Mouse (Mus musculus) forebrain, embryonic 15.5 days (tissue): ENCODE data around the gene Kif1a. TPM values are rescaled to one million over a fixed set of nuclear protein-coding genes. Genes with fewer than 3 reads are reported as not detected.
"Not testable (repeated sequence)": the region's sequence is repeated elsewhere in the genome, so short reads cannot be mapped to it uniquely, and the experiment has no call there.

ENCODE experiments used
- ATAC-seq: fragments of 200-750 bp; cut with Nextera tagmentation; replicated peaks from 2 replicates; pipeline ENCODE4 v1.8.0; 2017; ENCODE audit warnings: mild to moderate bottlenecking, moderate TSS enrichment, moderate library complexity
- H3K27ac ChIP-seq: fragments of 300-500 bp; sonication (generic); replicated peaks from 2 replicates; pipeline ENCODE4 v1.5.1; 2015; ENCODE audit warnings: mild to moderate bottlenecking, inconsistent platforms
- H3K27me3 ChIP-seq: fragments of 300-500 bp; sonication (generic); 2 replicates; pipeline ENCODE4 v1.6.1; 2015; ENCODE audit warnings: inconsistent platforms
- H3K36me3 ChIP-seq: fragments of 300-500 bp; sonication (generic); 2 replicates; pipeline ENCODE4 v1.6.1; 2015; ENCODE audit warnings: mild to moderate bottlenecking, inconsistent platforms
- H3K4me1 ChIP-seq: fragments of 300-500 bp; sonication (generic); 2 replicates; pipeline ENCODE4 v1.6.1; 2015; ENCODE audit warnings: inconsistent platforms
- H3K4me2 ChIP-seq: fragments of 300-500 bp; sonication (generic); replicated peaks from 2 replicates; pipeline ENCODE4 v1.6.1; 2015; ENCODE audit warnings: mild to moderate bottlenecking, inconsistent platforms
- H3K4me3 ChIP-seq: fragments of 300-500 bp; sonication (generic); 2 replicates; pipeline ENCODE4 v1.5.1; 2015; ENCODE audit warnings: mild to moderate bottlenecking, inconsistent platforms
- H3K9ac ChIP-seq: fragments of 300-500 bp; sonication (generic); replicated peaks from 2 replicates; pipeline ENCODE4 v1.6.1; 2015; ENCODE audit warnings: mild to moderate bottlenecking, inconsistent platforms
- H3K9me3 ChIP-seq: fragments of 300-500 bp; sonication (generic); 2 replicates; pipeline ENCODE4 v1.6.1; 2016; ENCODE audit warnings: inconsistent platforms
- WGBS: fragments of 180-500 bp; shearing (Covaris S2); methylation state at CpG from one replicate; pipeline ENCODE4 v1.1.7; 2015; ENCODE audit warnings: mixed read lengths; 5-methylcytosine and 5-hydroxymethylcytosine counted together
- polyA plus RNA-seq: library from polyadenylated mRNA; unstranded; fragments of >200 nt; fragmentation: Nextera tagmentation; extraction: Ambion mirVana; gene quantifications from 2 replicates; pipeline ENCODE4 v1.2.1, GENCODE M21; 2015

The Kif1a gene
- polyA plus RNA-seq, 1 experiment from 2014 or later, result 336 TPM

GRCm38 (mm10) chr1:92978645-92979044, 123.1 kb downstream of the Kif1a start:
- H3K9ac ChIP-seq, result no peak overlapping the region
- H3K27ac ChIP-seq, result no peak overlapping the region
- no peaks in the 10 kb centered on the region for H3K27me3 ChIP-seq
- 41% methylated on average over 7 of the region's 7 CpGs for WGBS
- no peak overlapping the region for H3K4me3 ChIP-seq
- 0 out of 2 replicates have a peak, but pooled peaks cover 3% of the 10 kb centered on the region for H3K4me1 ChIP-seq
- no peak overlapping the region for H3K4me2 ChIP-seq
- no peaks in the 10 kb centered on the region for H3K36me3 ChIP-seq
- ATAC-seq, result no peak
- no peaks in the 10 kb centered on the region for H3K9me3 ChIP-seq

- H3K27me3 ChIP-seq, result no peaks in the 10 kb centered on the region
- no peak overlapping the region for H3K4me2 ChIP-seq
- H3K4me3 ChIP-seq, result no peak overlapping the region
- 0 out of 2 replicates have a peak, but pooled peaks cover 3% of the 10 kb centered on the region for H3K4me1 ChIP-seq
- H3K36me3 ChIP-seq, result no peaks in the 10 kb centered on the region
- H3K9me3 ChIP-seq, result no peaks in the 10 kb centered on the region
- WGBS, result 62% methylated on average over 6 of the region's 6 CpGs
- ATAC-seq, result no peak
- H3K27ac ChIP-seq, result no peak overlapping the region
- no peak overlapping the region for H3K9ac ChIP-seq
Measured at GRCm38 (mm10) chr1:92976141-92976566, 125.6 kb downstream of the Kif1a start.

GRCm38 (mm10) chr1:92972854-92973253, 128.9 kb downstream of the Kif1a start:
- Histone ChIP-seq H3K36me3 (no peaks in the 10 kb centered on the region), H3K9ac (no peak overlapping the region), H3K4me2 (no peak overlapping the region), H3K4me3 (no peak overlapping the region), H3K4me1 (no peaks in the 10 kb centered on the region), H3K9me3 (no peaks in the 10 kb centered on the region), H3K27me3 (no peaks in the 10 kb centered on the region), H3K27ac (no peak overlapping the region)
- 67% methylated on average over 1 of the region's 1 CpGs for WGBS
- no peak for ATAC-seq

- 90% methylated on average over 7 of the region's 7 CpGs for WGBS
- H3K4me3 ChIP-seq, result no peak overlapping the region
- no peak for ATAC-seq
Measured at GRCm38 (mm10) chr1:92971879-92972795, 129.6 kb downstream of the Kif1a start.

GRCm38 (mm10) chr1:92970791-92971190, 131.0 kb downstream of the Kif1a start:
- not testable (repeated sequence) for ATAC-seq, H3K36me3 ChIP-seq, H3K27ac ChIP-seq, H3K4me2 ChIP-seq, H3K9me3 ChIP-seq, H3K9ac ChIP-seq, H3K4me1 ChIP-seq, H3K4me3 ChIP-seq, H3K27me3 ChIP-seq
- whole genome bisulfite sequencing, result 88% methylated on average over 6 of the region's 6 CpGs

More at GRCm38 (mm10) chr1:92971879-92972795, 129.6 kb downstream of the Kif1a start:
- H3K9me3 ChIP-seq, result no peaks in the 10 kb centered on the region
- no peaks in the 10 kb centered on the region for H3K36me3 ChIP-seq
- no peak overlapping the region for H3K9ac ChIP-seq
- no peak overlapping the region for H3K4me2 ChIP-seq
- H3K4me1 ChIP-seq, result no peaks in the 10 kb centered on the region
- H3K27ac ChIP-seq, result no peak overlapping the region
- H3K27me3 ChIP-seq, result no peaks in the 10 kb centered on the region

Other genes with a start within 250 kb of the Kif1a start
- gene Ankmy1, start 199.0 kb downstream of the Kif1a start, polyA plus RNA-seq, result 0.93 and 1.1 TPM in 2 replicates
- 12.8 and 15.1 TPM in 2 replicates for gene Dusp28, start 195.0 kb downstream of the Kif1a start, polyA plus RNA-seq
- gene Rnpepl1, start 191.2 kb downstream of the Kif1a start, polyA plus RNA-seq, result 31.1 and 33.6 TPM in 2 replicates
- 60.9 and 67.5 TPM in 2 replicates for gene Capn10, start 167.6 kb downstream of the Kif1a start, polyA plus RNA-seq
- 0.36 and 0.46 TPM in 2 replicates for gene Gpr35, start 151.1 kb downstream of the Kif1a start, polyA plus RNA-seq
- not detected in 2 replicates for gene Aqp12, start 95.6 kb downstream of the Kif1a start, polyA plus RNA-seq
- gene Agxt, start 33.3 kb upstream of the Kif1a start, polyA plus RNA-seq, result not detected in 2 replicates
- 0.17 and 0.20 TPM in 2 replicates for gene 2310007B03Rik, start 59.0 kb upstream of the Kif1a start, polyA plus RNA-seq
- 0.17 and 0.38 TPM in 2 replicates for gene Crocc2, start 66.8 kb upstream of the Kif1a start, polyA plus RNA-seq
- gene Sned1, start 133.9 kb upstream of the Kif1a start, polyA plus RNA-seq, result 3.7 and 3.9 TPM in 2 replicates
- 36.2 and 38.0 TPM in 2 replicates for gene Mterf4, start 204.0 kb upstream of the Kif1a start, polyA plus RNA-seq
- gene Ppp1r7, start 240.9 kb upstream of the Kif1a start, polyA plus RNA-seq, result 56.2 and 57.5 TPM in 2 replicates
- gene Pask, start 241.5 kb upstream of the Kif1a start, polyA plus RNA-seq, result 10.2 and 11.3 TPM in 2 replicates